Mouse (Mus musculus): ENCODE data around the gene Aplp2. TPM values are rescaled to one million over a fixed set of nuclear protein-coding genes. Genes with fewer than 3 reads are reported as not detected.
"Not testable (repeated sequence)": the region's sequence is repeated elsewhere in the genome, so short reads cannot be mapped to it uniquely, and the experiment has no call there.

Aplp2 gene
- polyA plus RNA-seq, 1 experiment from 2014 or later, result 164 TPM

- peaks cover 52% of the 10 kb centered on the region for H3K36me3 ChIP-seq
- no peak for ATAC-seq (ENCODE audit: low read depth)
These were observed 35.1 kb downstream of the Aplp2 start for GRCm38 (mm10) chr9:31176379-31177130.

GRCm38 (mm10) chr9:31175978-31176377 lies 35.6 kb downstream of the Aplp2 start:
- Histone ChIP-seq H3K27me3 (no peaks in the 10 kb centered on the region), H3K4me1 (replicated peaks) (peaks cover 10% of the 10 kb centered on the region), H3K4me2 (no peak overlapping the region), H3K4me3 (replicated peaks) (no peak overlapping the region), H3K27ac (no peak overlapping the region), H3K9ac (no peak overlapping the region), H3K9me3 (replicated peaks) (no peaks in the 10 kb centered on the region), H3K36me3 (peaks cover 58% of the 10 kb centered on the region)
- 80% methylated on average over 3 of the region's 3 CpGs for WGBS (ENCODE audit: insufficient replicate concordance)
- no peak for ATAC-seq (ENCODE audit: low read depth)
- no peak for DNase-seq

More at GRCm38 (mm10) chr9:31176379-31177130, 35.1 kb downstream of the Aplp2 start:
- no peak overlapping the region for H3K27ac ChIP-seq
- peaks cover 16% of the 10 kb centered on the region for H3K4me1 ChIP-seq (replicated peaks)
- no peaks in the 10 kb centered on the region for H3K27me3 ChIP-seq
- H3K4me3 ChIP-seq (replicated peaks), result no peak overlapping the region
- no peak overlapping the region for H3K4me2 ChIP-seq
- 84% methylated on average over 8 of the region's 8 CpGs for WGBS (ENCODE audit: insufficient replicate concordance)
- no peaks in the 10 kb centered on the region for H3K9me3 ChIP-seq (replicated peaks)
- DNase-seq, result no peak
- H3K9ac ChIP-seq, result no peak overlapping the region

GRCm38 (mm10) chr9:31175346-31175745 lies 36.3 kb downstream of the Aplp2 start:
- Histone ChIP-seq H3K36me3 (peaks cover 63% of the 10 kb centered on the region), H3K27me3 (no peaks in the 10 kb centered on the region), H3K4me3 (replicated peaks) (no peak overlapping the region), H3K9ac (no peak overlapping the region), H3K4me1 (replicated peaks) (peaks cover 10% of the 10 kb centered on the region), H3K4me2 (no peak overlapping the region), H3K9me3 (replicated peaks) (no peaks in the 10 kb centered on the region), H3K27ac (no peak overlapping the region)
- no peak for DNase-seq
- 73% methylated on average over 6 of the region's 6 CpGs for WGBS (ENCODE audit: insufficient replicate concordance)
- ATAC-seq (ENCODE audit: low read depth), result no peak

- ATAC-seq (ENCODE audit: low read depth) (no peak), DNase-seq (no peak)
- no peak overlapping the region for H3K9ac ChIP-seq
- H3K36me3 ChIP-seq, result peaks cover 80% of the 10 kb centered on the region
- H3K4me3 ChIP-seq (replicated peaks), result no peak overlapping the region
- H3K27me3 ChIP-seq, result no peaks in the 10 kb centered on the region
- H3K4me2 ChIP-seq, result no peak overlapping the region
- H3K9me3 ChIP-seq (replicated peaks), result no peaks in the 10 kb centered on the region
- no peak overlapping the region for H3K27ac ChIP-seq
- WGBS (ENCODE audit: insufficient replicate concordance), result 90% methylated on average over 22 of the region's 22 CpGs
- H3K4me1 ChIP-seq (replicated peaks), result no peaks in the 10 kb centered on the region
These were observed 43.1 kb downstream of the Aplp2 start for GRCm38 (mm10) chr9:31168356-31169093.

- Histone ChIP-seq H3K27ac (no peak overlapping the region), H3K4me1 (replicated peaks) (no peaks in the 10 kb centered on the region), H3K4me3 (replicated peaks) (no peak overlapping the region), H3K4me2 (no peak overlapping the region), H3K36me3 (peaks cover 88% of the 10 kb centered on the region), H3K9me3 (replicated peaks) (no peaks in the 10 kb centered on the region), H3K9ac (no peak overlapping the region), H3K27me3 (no peaks in the 10 kb centered on the region)
- no peak for ATAC-seq (ENCODE audit: low read depth)
- DNase-seq, result no peak
- 91% methylated on average over 13 of the region's 13 CpGs for WGBS (ENCODE audit: insufficient replicate concordance)
These were observed 44.3 kb downstream of the Aplp2 start for GRCm38 (mm10) chr9:31167305-31167704.

GRCm38 (mm10) chr9:31165505-31165904 lies 46.1 kb downstream of the Aplp2 start:
- not testable (repeated sequence) for H3K27me3 ChIP-seq; H3K4me2 ChIP-seq; H3K4me1 ChIP-seq (replicated peaks); H3K4me3 ChIP-seq (replicated peaks); H3K9me3 ChIP-seq (replicated peaks); DNase-seq; ATAC-seq (ENCODE audit: low read depth); H3K9ac ChIP-seq; H3K27ac ChIP-seq
- H3K36me3 ChIP-seq, result peaks cover 90% of the 10 kb centered on the region
- WGBS (ENCODE audit: insufficient replicate concordance), result 79% methylated on average over 3 of the region's 3 CpGs

- 28% methylated on average over 1 of the region's 1 CpGs for WGBS (ENCODE audit: insufficient replicate concordance)
- H3K4me2 ChIP-seq, result no peak overlapping the region
- no peak overlapping the region for H3K4me3 ChIP-seq (replicated peaks)
- ATAC-seq (ENCODE audit: low read depth) (no peak), DNase-seq (no peak)
- H3K27me3 ChIP-seq, result no peaks in the 10 kb centered on the region
- H3K27ac ChIP-seq, result no peak overlapping the region
- H3K9ac ChIP-seq, result no peak overlapping the region
- no peaks in the 10 kb centered on the region for H3K4me1 ChIP-seq (replicated peaks)
- no peaks in the 10 kb centered on the region for H3K9me3 ChIP-seq (replicated peaks)
- peaks cover 94% of the 10 kb centered on the region for H3K36me3 ChIP-seq
These were observed 48.3 kb downstream of the Aplp2 start for GRCm38 (mm10) chr9:31163327-31163726.

GRCm38 (mm10) chr9:31162911-31163310 lies 48.7 kb downstream of the Aplp2 start:
- Histone ChIP-seq H3K9me3 (replicated peaks) (no peaks in the 10 kb centered on the region), H3K9ac (no peak overlapping the region), H3K4me2 (no peak overlapping the region), H3K36me3 (peaks cover 94% of the 10 kb centered on the region), H3K4me1 (replicated peaks) (no peaks in the 10 kb centered on the region), H3K4me3 (replicated peaks) (no peak overlapping the region), H3K27me3 (no peaks in the 10 kb centered on the region), H3K27ac (no peak overlapping the region)
- ATAC-seq (ENCODE audit: low read depth) (no peak), DNase-seq (no peak)
- WGBS (ENCODE audit: insufficient replicate concordance), result 21% methylated on average over 1 of the region's 1 CpGs

GRCm38 (mm10) chr9:31159910-31160309 lies 51.7 kb downstream of the Aplp2 start:
- 77% methylated on average over 4 of the region's 4 CpGs for WGBS (ENCODE audit: insufficient replicate concordance)
- H3K36me3 ChIP-seq, result peaks cover 97% of the 10 kb centered on the region
- no peak for ATAC-seq (ENCODE audit: low read depth)

GRCm38 (mm10) chr9:31156594-31156993 lies 55.0 kb downstream of the Aplp2 start:
- Histone ChIP-seq H3K9ac (no peak overlapping the region), H3K27me3 (no peaks in the 10 kb centered on the region), H3K27ac (no peak overlapping the region), H3K4me3 (replicated peaks) (no peak overlapping the region), H3K9me3 (replicated peaks) (no peaks in the 10 kb centered on the region), H3K4me1 (replicated peaks) (no peaks in the 10 kb centered on the region), H3K4me2 (no peak overlapping the region), H3K36me3 (peaks cover 99% of the 10 kb centered on the region)
- WGBS (ENCODE audit: insufficient replicate concordance), result 76% methylated on average over 8 of the region's 8 CpGs
- ATAC-seq (ENCODE audit: low read depth), result no peak
- DNase-seq, result no peak

More at GRCm38 (mm10) chr9:31159910-31160309, 51.7 kb downstream of the Aplp2 start:
- Histone ChIP-seq H3K27me3 (no peaks in the 10 kb centered on the region), H3K9ac (no peak overlapping the region), H3K4me3 (replicated peaks) (no peak overlapping the region), H3K4me1 (replicated peaks) (no peaks in the 10 kb centered on the region), H3K4me2 (no peak overlapping the region), H3K9me3 (replicated peaks) (no peaks in the 10 kb centered on the region), H3K27ac (no peak overlapping the region)
- DNase-seq, result no peak

- 61% methylated on average over 2 of the region's 2 CpGs for WGBS (ENCODE audit: insufficient replicate concordance)
These were observed 60.6 kb downstream of the Aplp2 start for GRCm38 (mm10) chr9:31151050-31151449.

More at GRCm38 (mm10) chr9:31151050-31151449, 60.6 kb downstream of the Aplp2 start:
- Histone ChIP-seq H3K4me2 (no peak overlapping the region), H3K27ac (no peak overlapping the region), H3K36me3 (peaks cover 76% of the 10 kb centered on the region), H3K4me1 (replicated peaks) (no peaks in the 10 kb centered on the region), H3K4me3 (replicated peaks) (no peak overlapping the region), H3K27me3 (no peaks in the 10 kb centered on the region), H3K9me3 (replicated peaks) (no peaks in the 10 kb centered on the region), H3K9ac (no peak overlapping the region)
- DNase-seq (peak; percentile 13), ATAC-seq (ENCODE audit: low read depth) (peak; percentile 16; the same call in 1 of the 2 replicates)

Measured in liver, embryonic 13.5 days (tissue).